Mouse (Mus musculus): ENCODE measurements at regions not wholly inside any gene's neighbourhood (a gene's known extent, or its start where the extent isn't known, plus 50 kb on each side); places are given as distances from the start of the nearest gene placed in this dataset.

DNA sequence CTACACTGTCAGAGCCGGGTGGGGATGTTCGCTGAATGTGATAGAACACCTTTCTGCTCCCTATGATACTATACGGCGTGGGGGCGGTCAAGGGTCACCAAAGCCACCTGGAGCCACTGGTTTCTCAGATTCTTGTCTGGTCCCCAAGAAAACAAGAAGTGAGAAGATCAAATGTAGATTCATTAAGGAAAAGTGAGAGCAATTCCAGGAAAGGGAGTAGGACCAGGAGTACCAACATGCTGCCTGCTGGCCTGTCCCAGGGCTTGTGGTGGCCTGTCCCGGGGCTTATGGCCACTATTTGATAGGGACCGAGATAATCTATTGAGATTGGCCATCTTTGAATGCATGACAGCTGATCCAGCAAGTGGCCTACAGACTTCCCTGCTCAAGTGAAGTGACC is 58.8 kb upstream of the Fut8 start:
- Histone ChIP-seq H3K36me3 (no peaks in the 10 kb centered on the region), H3K9me3 (replicated peaks) (no peaks in the 10 kb centered on the region), H3K9ac (no peak overlapping the region), H3K4me1 (replicated peaks) (peaks cover 8% of the 10 kb centered on the region), H3K4me2 (no peak overlapping the region), H3K27me3 (replicated peaks) (no peaks in the 10 kb centered on the region), H3K4me3 (no peak overlapping the region), H3K27ac (ENCODE audit: poor library complexity, severe bottlenecking) (no peak overlapping the region)
- ATAC-seq (ENCODE audit: insufficient number of reproducible peaks, low FRiP score) = no peak
- 87% methylated on average over 7 of the region's 7 CpGs for WGBS

- WGBS = 47% methylated on average over 15 of the region's 15 CpGs
- H3K27ac ChIP-seq (ENCODE audit: poor library complexity, severe bottlenecking) = no peak overlapping the region
- no peak overlapping the region for H3K9ac ChIP-seq
- no peak for ATAC-seq (ENCODE audit: insufficient number of reproducible peaks, low FRiP score)
- no peaks in the 10 kb centered on the region for H3K27me3 ChIP-seq (replicated peaks)
- peaks cover 8% of the 10 kb centered on the region for H3K4me1 ChIP-seq (replicated peaks)
- H3K4me2 ChIP-seq = no peak overlapping the region
- no peaks in the 10 kb centered on the region for H3K9me3 ChIP-seq (replicated peaks)
- no peaks in the 10 kb centered on the region for H3K36me3 ChIP-seq
- H3K4me3 ChIP-seq = no peak overlapping the region
These were observed 59.9 kb upstream of the Fut8 start for GRCm38 (mm10) chr12:77177811-77178578.

GRCm38 (mm10) chr12:77177303-77177702 is 60.6 kb upstream of the Fut8 start:
- H3K36me3 ChIP-seq = no peaks in the 10 kb centered on the region
- H3K27ac ChIP-seq (ENCODE audit: poor library complexity, severe bottlenecking) = no peak overlapping the region
- H3K27me3 ChIP-seq (replicated peaks) = no peaks in the 10 kb centered on the region
- no peaks in the 10 kb centered on the region for H3K9me3 ChIP-seq (replicated peaks)
- H3K4me3 ChIP-seq = no peak overlapping the region
- 57% methylated on average over 3 of the region's 3 CpGs for WGBS
- no peak for ATAC-seq (ENCODE audit: insufficient number of reproducible peaks, low FRiP score)
- peaks cover 8% of the 10 kb centered on the region for H3K4me1 ChIP-seq (replicated peaks)
- no peak overlapping the region for H3K9ac ChIP-seq
- no peak overlapping the region for H3K4me2 ChIP-seq

GRCm38 (mm10) chr12:77174032-77174431 is 63.9 kb upstream of the Fut8 start:
- Histone ChIP-seq H3K27ac (ENCODE audit: poor library complexity, severe bottlenecking) (no peak overlapping the region), H3K9me3 (replicated peaks) (no peaks in the 10 kb centered on the region), H3K4me2 (no peak overlapping the region), H3K27me3 (replicated peaks) (no peaks in the 10 kb centered on the region), H3K36me3 (no peaks in the 10 kb centered on the region), H3K4me1 (replicated peaks) (peaks cover 8% of the 10 kb centered on the region), H3K9ac (no peak overlapping the region), H3K4me3 (no peak overlapping the region)
- no peak for ATAC-seq (ENCODE audit: insufficient number of reproducible peaks, low FRiP score)

DNA sequence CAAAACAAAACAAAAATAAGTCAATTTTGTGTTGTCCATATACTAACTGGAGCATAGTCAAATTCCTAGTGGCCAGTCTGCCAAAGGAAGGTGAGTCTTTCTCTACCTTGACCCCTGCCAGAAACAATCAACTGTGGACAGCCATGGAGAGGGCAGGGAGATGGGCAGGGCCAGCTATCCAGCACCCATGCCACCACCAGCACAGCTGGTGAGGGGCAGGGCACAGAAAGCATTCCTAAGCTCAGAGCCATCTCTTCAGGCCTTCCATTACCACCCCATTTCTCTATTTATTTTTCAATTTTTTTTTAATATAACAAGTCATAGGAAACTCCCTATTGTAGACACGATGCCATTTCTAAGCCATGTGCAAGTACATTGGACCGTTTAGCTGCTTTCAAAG is 65.4 kb upstream of the Fut8 start:
- 88% methylated on average over 2 of the region's 2 CpGs for WGBS
- Histone ChIP-seq H3K4me3 (no peak overlapping the region), H3K9ac (no peak overlapping the region), H3K36me3 (no peaks in the 10 kb centered on the region), H3K4me2 (no peak overlapping the region), H3K4me1 (replicated peaks) (no peaks in the 10 kb centered on the region), H3K27me3 (replicated peaks) (no peaks in the 10 kb centered on the region), H3K9me3 (replicated peaks) (no peaks in the 10 kb centered on the region), H3K27ac (ENCODE audit: poor library complexity, severe bottlenecking) (no peak overlapping the region)
- no peak for ATAC-seq (ENCODE audit: insufficient number of reproducible peaks, low FRiP score)

DNA sequence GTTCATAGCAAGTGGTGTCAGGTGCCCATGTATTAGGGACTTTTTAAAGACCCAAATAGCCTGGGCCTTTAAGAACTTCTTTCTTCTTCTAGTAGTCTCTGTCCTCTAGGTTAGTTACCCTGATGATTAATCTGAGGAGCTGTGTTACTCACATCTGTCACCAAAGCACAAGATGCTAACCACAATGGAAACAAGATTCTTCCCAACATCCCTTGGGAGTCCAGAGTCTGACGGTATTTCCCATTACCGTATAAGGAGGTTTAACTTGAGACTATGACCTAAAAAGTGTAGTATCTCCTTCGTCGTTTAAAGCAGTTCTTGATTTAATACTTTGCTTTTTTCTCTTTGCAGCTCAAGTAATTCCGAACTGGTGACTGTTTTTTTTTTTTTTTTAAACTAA is 67.7 kb upstream of the Fut8 start:
- H3K9me3 ChIP-seq (replicated peaks) = no peaks in the 10 kb centered on the region
- no peaks in the 10 kb centered on the region for H3K27me3 ChIP-seq (replicated peaks)
- ATAC-seq (ENCODE audit: insufficient number of reproducible peaks, low FRiP score) = no peak
- H3K4me2 ChIP-seq = no peak overlapping the region
- 77% methylated on average over 5 of the region's 5 CpGs for WGBS
- no peaks in the 10 kb centered on the region for H3K36me3 ChIP-seq
- no peak overlapping the region for H3K9ac ChIP-seq
- H3K4me1 ChIP-seq (replicated peaks) = no peaks in the 10 kb centered on the region
- H3K27ac ChIP-seq (ENCODE audit: poor library complexity, severe bottlenecking) = no peak overlapping the region
- no peak overlapping the region for H3K4me3 ChIP-seq

GRCm38 (mm10) chr12:77168367-77168766 is 69.6 kb upstream of the Fut8 start:
- Histone ChIP-seq H3K36me3 (no peaks in the 10 kb centered on the region), H3K9ac (no peak overlapping the region), H3K4me2 (no peak overlapping the region), H3K9me3 (replicated peaks) (no peaks in the 10 kb centered on the region), H3K27me3 (replicated peaks) (no peaks in the 10 kb centered on the region), H3K4me3 (no peak overlapping the region), H3K4me1 (replicated peaks) (no peaks in the 10 kb centered on the region), H3K27ac (ENCODE audit: poor library complexity, severe bottlenecking) (no peak overlapping the region)
- no peak for ATAC-seq (ENCODE audit: insufficient number of reproducible peaks, low FRiP score)
- 73% methylated on average over 1 of the region's 1 CpGs for WGBS

DNA sequence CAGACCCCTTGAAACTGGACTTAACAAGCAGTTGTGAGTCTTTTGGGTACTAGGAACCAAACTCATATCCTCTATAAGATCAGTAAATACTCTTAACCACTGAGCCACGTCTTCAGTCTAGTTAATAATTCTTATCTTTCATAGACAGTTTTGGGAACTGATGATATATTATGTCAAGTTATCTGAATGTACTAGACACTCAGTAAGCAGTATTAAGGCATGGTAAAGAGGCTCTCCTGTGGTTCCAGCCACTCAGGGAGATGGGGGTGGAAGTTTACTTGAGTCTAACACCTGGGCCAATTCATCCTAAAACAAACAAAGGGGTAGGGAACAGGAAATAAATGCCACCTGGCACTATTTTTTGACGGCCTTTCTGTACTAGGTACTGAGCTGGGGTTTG is 81.2 kb upstream of the Fut8 start:
- no peak overlapping the region for H3K4me2 ChIP-seq
- WGBS = 67% methylated on average over 2 of the region's 2 CpGs
- ATAC-seq (ENCODE audit: insufficient number of reproducible peaks, low FRiP score) = no peak

GRCm38 (mm10) chr12:77155626-77156025 is 82.3 kb upstream of the Fut8 start:
- Histone ChIP-seq H3K27me3 (replicated peaks) (no peaks in the 10 kb centered on the region), H3K4me2 (no peak overlapping the region), H3K27ac (ENCODE audit: poor library complexity, severe bottlenecking) (no peak overlapping the region), H3K9ac (no peak overlapping the region), H3K36me3 (no peaks in the 10 kb centered on the region), H3K9me3 (replicated peaks) (0 out of 2 replicates have a peak, but pooled peaks cover 3% of the 10 kb centered on the region), H3K4me1 (replicated peaks) (no peaks in the 10 kb centered on the region), H3K4me3 (no peak overlapping the region)
- WGBS = 68% methylated on average over 6 of the region's 6 CpGs
- ATAC-seq (ENCODE audit: insufficient number of reproducible peaks, low FRiP score) = no peak

More for the DNA sequence above, 81.2 kb upstream of the Fut8 start:
- no peak overlapping the region for H3K4me3 ChIP-seq
- H3K9ac ChIP-seq = no peak overlapping the region
- H3K27ac ChIP-seq (ENCODE audit: poor library complexity, severe bottlenecking) = no peak overlapping the region
- H3K9me3 ChIP-seq (replicated peaks) = 0 out of 2 replicates have a peak, but pooled peaks cover 3% of the 10 kb centered on the region
- H3K27me3 ChIP-seq (replicated peaks) = no peaks in the 10 kb centered on the region
- no peaks in the 10 kb centered on the region for H3K36me3 ChIP-seq
- H3K4me1 ChIP-seq (replicated peaks) = no peaks in the 10 kb centered on the region

GRCm38 (mm10) chr12:77151471-77151870 is 86.5 kb upstream of the Fut8 start:
- 76% methylated on average over 2 of the region's 2 CpGs for WGBS
- H3K9ac ChIP-seq = no peak overlapping the region
- H3K4me1 ChIP-seq (replicated peaks) = no peaks in the 10 kb centered on the region
- no peak for ATAC-seq (ENCODE audit: insufficient number of reproducible peaks, low FRiP score)
- H3K9me3 ChIP-seq (replicated peaks) = no peaks in the 10 kb centered on the region
- H3K27ac ChIP-seq (ENCODE audit: poor library complexity, severe bottlenecking) = no peak overlapping the region
- no peaks in the 10 kb centered on the region for H3K27me3 ChIP-seq (replicated peaks)
- H3K4me2 ChIP-seq = no peak overlapping the region
- H3K36me3 ChIP-seq = no peaks in the 10 kb centered on the region
- no peak overlapping the region for H3K4me3 ChIP-seq

GRCm38 (mm10) chr12:77149835-77150234 is 88.1 kb upstream of the Fut8 start:
- Histone ChIP-seq H3K27me3 (replicated peaks) (no peaks in the 10 kb centered on the region), H3K4me2 (no peak overlapping the region), H3K27ac (ENCODE audit: poor library complexity, severe bottlenecking) (no peak overlapping the region), H3K36me3 (no peaks in the 10 kb centered on the region), H3K9me3 (replicated peaks) (no peaks in the 10 kb centered on the region), H3K4me3 (no peak overlapping the region), H3K4me1 (replicated peaks) (no peaks in the 10 kb centered on the region), H3K9ac (no peak overlapping the region)
- ATAC-seq (ENCODE audit: insufficient number of reproducible peaks, low FRiP score) = no peak

GRCm38 (mm10) chr12:77148146-77148545 is 89.8 kb upstream of the Fut8 start:
- no peak for ATAC-seq (ENCODE audit: insufficient number of reproducible peaks, low FRiP score)
- Histone ChIP-seq H3K4me3 (no peak overlapping the region), H3K4me2 (no peak overlapping the region), H3K27me3 (replicated peaks) (no peaks in the 10 kb centered on the region), H3K36me3 (no peaks in the 10 kb centered on the region), H3K27ac (ENCODE audit: poor library complexity, severe bottlenecking) (no peak overlapping the region), H3K9me3 (replicated peaks) (no peaks in the 10 kb centered on the region), H3K4me1 (replicated peaks) (0 out of 2 replicates have a peak, but pooled peaks cover 5% of the 10 kb centered on the region), H3K9ac (no peak overlapping the region)
- WGBS = 82% methylated on average over 2 of the region's 2 CpGs
